Mouse (Mus musculus) lung, adult 2 months (tissue): Measurements from ENCODE around the gene Cdx2. TPM values are rescaled to one million over a fixed set of nuclear protein-coding genes. Genes with fewer than 3 reads are reported as not detected.
A peak's percentile ranks its signal among the peaks of the same experiment; 100 is the strongest.

Experiments used
- DNase-seq: peaks from one replicate; pipeline ENCODE4 v3.0.0; 2022
- H3K4me1 ChIP-seq: fragments of 200-500 bp; 2 replicates; pipeline ENCODE4 v1.6.1; 2011; ENCODE audit warnings: low read length; ENCODE audit not compliant: control insufficient read depth, insufficient read depth
- H3K4me3 ChIP-seq: fragments of 200-500 bp; replicated peaks from 2 replicates; pipeline ENCODE3; 2011; ENCODE audit warnings: low read depth, mild to moderate bottlenecking, control low read depth, low read length; ENCODE audit errors: extremely low read depth
- CTCF ChIP-seq: fragments of 200-500 bp; IDR thresholded peaks from 2 replicates; pipeline ENCODE4 v1.5.1; 2011; ENCODE audit warnings: mild to moderate bottlenecking, low read length, control low read depth; ENCODE audit not compliant: insufficient read depth
- POLR2A ChIP-seq: fragments of 200-500 bp; IDR thresholded peaks from 2 replicates; pipeline ENCODE4 v1.6.1; 2011; ENCODE audit warnings: low read depth, mild to moderate bottlenecking, control low read depth, low read length, borderline replicate concordance; ENCODE audit errors: extremely low read depth
- WGBS: fragments of 180-500 bp; shearing (Covaris S2); methylation state at CpG from one replicate; pipeline ENCODE4 v1.1.7; 2018; 5-methylcytosine and 5-hydroxymethylcytosine counted together
- polyA plus RNA-seq: library from polyadenylated mRNA; depleted of rRNA; stranded (reverse); fragments of >200 nt; gene quantifications from 2 replicates; pipeline ENCODE4 v1.2.3, GENCODE M21; 2012

Cdx2 gene
- polyA plus RNA-seq, 1 experiment, result not detected

- no peak for TF ChIP-seq CTCF
- TF ChIP-seq POLR2A, result no peak
- no peak overlapping the region for H3K4me3 ChIP-seq
- WGBS, result 3% methylated on average over 16 of the region's 16 CpGs
- H3K4me1 ChIP-seq, result no peaks in the 10 kb centered on the region
- DNase-seq, result no peak
Measured at GRCm38 (mm10) chr5:147305166-147305565, 1.9 kb downstream of the Cdx2 start.

GRCm38 (mm10) chr5:147304276-147305155 is 2.6 kb downstream of the Cdx2 start:
- Histone ChIP-seq H3K4me1 (no peaks in the 10 kb centered on the region), H3K4me3 (no peak overlapping the region)
- WGBS, result 2% methylated on average over 54 of the region's 54 CpGs
- DNase-seq, result no peak
- TF ChIP-seq POLR2A (no peak), CTCF (no peak)

- Histone ChIP-seq H3K4me3 (no peak overlapping the region), H3K4me1 (no peaks in the 10 kb centered on the region)
- TF ChIP-seq CTCF (no peak), POLR2A (no peak)
- 6% methylated on average over 13 of the region's 13 CpGs for WGBS
- DNase-seq, result no peak
Measured at GRCm38 (mm10) chr5:147302746-147303400, 4.2 kb downstream of the Cdx2 start.

- no peak for DNase-seq
- Histone ChIP-seq H3K4me1 (no peaks in the 10 kb centered on the region), H3K4me3 (no peak overlapping the region)
- no peak for TF ChIP-seq POLR2A
- no peak for TF ChIP-seq CTCF
- 11% methylated on average over 8 of the region's 8 CpGs for WGBS
Measured at GRCm38 (mm10) chr5:147302141-147302540, 4.9 kb downstream of the Cdx2 start.

GRCm38 (mm10) chr5:147301781-147302070 is 5.3 kb downstream of the Cdx2 start:
- no peak for DNase-seq
- 3% methylated on average over 10 of the region's 10 CpGs for WGBS
- no peak overlapping the region for H3K4me3 ChIP-seq
- no peaks in the 10 kb centered on the region for H3K4me1 ChIP-seq
- TF ChIP-seq CTCF (no peak), POLR2A (no peak)

GRCm38 (mm10) chr5:147300917-147301780 is 5.9 kb downstream of the Cdx2 start:
- Histone ChIP-seq H3K4me3 (no peak overlapping the region), H3K4me1 (no peaks in the 10 kb centered on the region)
- WGBS, result 3% methylated on average over 21 of the region's 21 CpGs
- DNase-seq, result no peak
- no peak for TF ChIP-seq CTCF
- TF ChIP-seq POLR2A, result no peak

GRCm38 (mm10) chr5:147300001-147300363 is 7.1 kb downstream of the Cdx2 start:
- Histone ChIP-seq H3K4me3 (no peak overlapping the region), H3K4me1 (no peaks in the 10 kb centered on the region)
- WGBS, result 3% methylated on average over 4 of the region's 4 CpGs
- TF ChIP-seq POLR2A, result no peak
- TF ChIP-seq CTCF, result no peak
- DNase-seq, result no peak

- 1% methylated on average over 40 of the region's 41 CpGs for WGBS
- TF ChIP-seq POLR2A (no peak), CTCF (peak; percentile 57)
- Histone ChIP-seq H3K4me1 (no peaks in the 10 kb centered on the region), H3K4me3 (no peak overlapping the region)
- DNase-seq, result peak; percentile 42
Measured at GRCm38 (mm10) chr5:147299255-147300000, 7.6 kb downstream of the Cdx2 start.

GRCm38 (mm10) chr5:147297249-147297648 is 9.8 kb downstream of the Cdx2 start:
- 53% methylated on average over 5 of the region's 5 CpGs for WGBS
- TF ChIP-seq POLR2A, result no peak
- TF ChIP-seq CTCF, result no peak
- no peak overlapping the region for H3K4me3 ChIP-seq
- H3K4me1 ChIP-seq, result no peaks in the 10 kb centered on the region
- DNase-seq, result no peak
